Comparison of ENCODE assay signal across 8 mouse cellular contexts in genomic region chr4:118180301-118181080, GRCm38 (mm10). TPM values are rescaled to one million over a fixed set of nuclear protein-coding genes. Genes with fewer than 3 reads are reported as not detected.
DNase-seq lines count a peak whose midpoint lies in the region; ATAC-seq lines count a peak whose summit lies in the region.

No protein-coding gene starts in this region.

- H3K9ac ChIP-seq in limb, embryonic 12.5 days (replicated peaks): peak overlapping the region; percentile 51
- H3K9ac ChIP-seq in neural tube, embryonic 15.5 days (replicated peaks): peak overlapping the region; percentile 45

- no peaks in the 10 kb centered on the region for H3K27me3 ChIP-seq in limb, embryonic 12.5 days
- H3K27me3 ChIP-seq in neural tube, embryonic 15.5 days (replicated peaks): no peaks in the 10 kb centered on the region

- peak; percentile 37 for DNase-seq in embryo, embryonic 10 days (ENCODE audit: low spot score)
- DNase-seq in embryo, embryonic 11 days: no peak
- DNase-seq in thymus, postnatal 0 days (ENCODE audit: low spot score): peak; percentile 13
- no peak for DNase-seq in thymus, postnatal 25 days
- DNase-seq in urinary bladder, adult 18-20 months (ENCODE audit: low spot score in 2 of 2): no peak
- DNase-seq in retina, embryonic 14.5 days (ENCODE audit: low spot score): no peak

- no peaks in the 10 kb centered on the region for H3K9me3 ChIP-seq in limb, embryonic 12.5 days
- H3K9me3 ChIP-seq in neural tube, embryonic 15.5 days (replicated peaks): no peaks in the 10 kb centered on the region

- peak overlapping the region; percentile 68 for H3K4me2 ChIP-seq in limb, embryonic 12.5 days
- peak overlapping the region; percentile 66 for H3K4me2 ChIP-seq in neural tube, embryonic 15.5 days

- peaks cover 15% of the 10 kb centered on the region for H3K4me1 ChIP-seq in limb, embryonic 12.5 days (replicated peaks)
- H3K4me1 ChIP-seq in neural tube, embryonic 15.5 days: peaks cover 22% of the 10 kb centered on the region

- H3K27ac ChIP-seq in limb, embryonic 12.5 days: peak overlapping the region; percentile 96
- peak overlapping the region; percentile 99 for H3K27ac ChIP-seq in neural tube, embryonic 15.5 days (replicated peaks)

- 15% methylated on average over 17 of the region's 17 CpGs for WGBS in limb, embryonic 12.5 days
- whole genome bisulfite sequencing in neural tube, embryonic 15.5 days: 11% methylated on average over 17 of the region's 17 CpGs

- no peak for ATAC-seq in limb, embryonic 12.5 days (ENCODE audit: insufficient number of reproducible peaks, insufficient read depth, low FRiP score, low TSS enrichment, low read depth)
- ATAC-seq in neural tube, embryonic 15.5 days (ENCODE audit: low FRiP score): peak; percentile 15

- H3K36me3 ChIP-seq in limb, embryonic 12.5 days: peaks cover 20% of the 10 kb centered on the region
- peaks cover 19% of the 10 kb centered on the region for H3K36me3 ChIP-seq in neural tube, embryonic 15.5 days

- peak overlapping the region; percentile 71 for H3K4me3 ChIP-seq in limb, embryonic 12.5 days (replicated peaks)
- peak overlapping the region; percentile 82 for H3K4me3 ChIP-seq in neural tube, embryonic 15.5 days (replicated peaks)

RNA-seq across cellular contexts. Expression of gene Kdm4a, which starts 0.6 kb away (rescaled TPM):
- polyA plus RNA-seq in thymus, postnatal 0 days (2015; fragmentation: Nextera tagmentation; extraction: Ambion mirVana): 29.8 and 34.0 TPM in 2 replicates
- 58.0 and 58.1 TPM in 2 replicates for polyA plus RNA-seq in limb, embryonic 12.5 days (2016; fragmentation: Nextera tagmentation; extraction: Ambion mirVana)
- polyA plus RNA-seq in neural tube, embryonic 15.5 days (2015; fragmentation: Nextera tagmentation; extraction: Ambion mirVana): 40.2 and 40.6 TPM in 2 replicates

RNA-seq across cellular contexts. Expression of gene St3gal3, which starts 45.8 kb away (rescaled TPM):
- 4.2 and 4.7 TPM in 2 replicates for polyA plus RNA-seq in thymus, postnatal 0 days (2015; fragmentation: Nextera tagmentation; extraction: Ambion mirVana)
- polyA plus RNA-seq in limb, embryonic 12.5 days (2016; fragmentation: Nextera tagmentation; extraction: Ambion mirVana): 8.9 and 12.1 TPM in 2 replicates
- 13.8 and 18.3 TPM in 2 replicates for polyA plus RNA-seq in neural tube, embryonic 15.5 days (2015; fragmentation: Nextera tagmentation; extraction: Ambion mirVana)

Comparison
In these comparisons a context has a peak if more than half of its experiments do, and no peak if none do; other contexts are left out.
1. DNase-seq: peak in embryo, embryonic 10 days (single experiment) and thymus, postnatal 0 days (single experiment); none in embryo, embryonic 11 days (single experiment), thymus, postnatal 25 days (single experiment), urinary bladder, adult 18-20 months (0 of 2) and retina, embryonic 14.5 days (single experiment).